Mouse (Mus musculus) bone marrow, adult 2 months (tissue): Measurements from ENCODE around the gene Ubl3.

Source experiments
- CTCF ChIP-seq: fragments of 200-500 bp; IDR thresholded peaks from 2 replicates; pipeline ENCODE4 v1.5.1; 2011; ENCODE audit warnings: low read length, control low read depth; ENCODE audit not compliant: control insufficient read depth, insufficient read depth
- POLR2A ChIP-seq: fragments of 200-500 bp; IDR thresholded peaks from 2 replicates; pipeline ENCODE4 v1.6.1; 2011; ENCODE audit warnings: low read depth, mild to moderate bottlenecking, control low read depth, low read length, borderline replicate concordance; ENCODE audit not compliant: control insufficient read depth

DNA sequence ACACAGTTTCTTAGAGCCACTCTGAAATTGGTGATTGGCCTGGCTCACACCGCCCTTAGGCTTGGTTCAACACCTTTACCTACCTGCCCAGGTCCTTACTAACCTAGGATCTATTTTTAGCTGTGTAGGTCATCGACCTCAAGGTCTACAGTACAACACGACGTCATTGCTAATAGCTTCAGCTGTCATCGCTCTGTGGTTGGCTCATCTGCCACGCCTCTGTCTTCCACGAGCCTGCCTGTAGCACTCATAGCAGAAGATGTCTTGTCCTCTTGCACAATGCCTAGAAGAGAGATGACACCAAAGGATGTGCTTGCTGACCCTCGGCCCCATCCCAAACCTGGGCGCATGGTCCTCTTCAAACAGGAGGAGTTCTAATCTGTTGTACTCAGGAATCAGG, 24.7 kb upstream of the Ubl3 start:
- no peak for TF ChIP-seq CTCF
- no peak for TF ChIP-seq POLR2A
